Mouse (Mus musculus) mesoderm, embryonic 11.5 days (tissue): ENCODE data around the gene Zscan4b.
"Not testable (repeated sequence)": the region's sequence is repeated elsewhere in the genome, so short reads cannot be mapped to it uniquely, and the experiment has no call there.

ENCODE experiments used
- DNase-seq: peaks from one replicate; pipeline ENCODE4 v3.0.0-alpha.2; 2012; ENCODE audit warnings: low read depth, low spot score

The Zscan4b gene

DNA sequence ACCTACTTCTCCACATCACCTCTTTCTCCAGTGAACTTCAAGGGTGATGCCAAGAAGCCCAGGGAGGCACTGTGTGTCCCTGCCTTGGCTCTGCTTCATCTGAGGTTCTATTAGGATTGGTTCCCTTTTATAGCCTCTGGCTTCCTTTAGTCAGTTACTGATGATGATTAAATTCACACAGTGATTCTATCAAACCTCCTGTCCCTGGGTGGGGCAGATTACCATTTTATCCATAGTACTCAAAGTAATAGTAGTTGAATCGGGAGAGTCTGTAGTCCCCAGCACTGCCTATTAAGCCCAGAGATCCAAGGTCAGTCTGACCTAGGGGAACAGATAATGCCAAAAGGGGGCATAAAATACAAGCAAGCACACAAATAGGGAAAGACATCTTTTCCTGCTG, at the start of gene Zscan4b:
Gene Zscan4b, minus strand, starts transcription at position 101 of the 400 bp plus-strand sequence.
- DNase-seq, result not testable (repeated sequence)
